8 mouse cellular contexts compared by ENCODE assay signal in the genomic region with DNA sequence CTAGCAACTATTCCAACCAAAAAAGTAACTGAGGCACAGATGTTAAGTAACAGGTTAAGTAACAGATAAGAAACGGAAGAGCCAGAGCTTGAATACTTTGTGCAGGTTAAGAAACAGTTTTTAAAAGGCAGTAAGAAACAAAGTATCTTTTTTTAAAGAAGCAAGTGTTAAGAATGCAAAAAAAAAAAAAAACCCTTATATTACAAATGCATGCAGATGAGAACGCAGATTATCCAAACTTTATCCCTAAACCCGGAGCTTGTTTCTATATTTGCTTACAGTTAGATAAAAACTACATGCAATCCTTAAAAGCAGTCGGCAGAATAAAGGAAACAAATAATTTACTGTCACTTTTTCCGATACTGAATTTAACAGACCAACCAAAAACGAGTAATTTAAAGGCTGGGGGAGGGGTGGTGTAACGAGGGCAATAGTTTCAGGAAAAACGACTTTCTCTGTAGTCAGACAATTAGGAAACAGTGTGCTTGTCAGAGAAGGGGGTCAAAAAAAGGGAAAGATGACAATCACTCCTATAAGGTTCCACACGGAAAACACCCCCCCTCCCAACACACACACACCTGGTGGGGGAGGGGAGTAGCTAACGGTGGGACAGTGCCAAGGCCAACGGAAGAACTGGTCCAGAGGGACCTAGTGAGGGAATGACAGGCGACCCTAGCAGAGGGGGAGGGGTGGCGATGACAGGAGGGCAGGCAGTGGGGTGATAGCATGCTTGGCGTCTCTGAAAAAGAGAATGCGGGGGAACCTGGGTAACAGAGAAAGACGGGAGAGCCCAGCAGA. TPM values are rescaled to one million over a fixed set of nuclear protein-coding genes. Genes with fewer than 3 reads are reported as not detected.
DNase-seq lines count a peak whose midpoint lies in the region; ATAC-seq and TF ChIP-seq lines count a peak whose summit lies in the region.

No protein-coding gene starts in this region.

- no peak for ATAC-seq in megakaryocyte, adult 5-6 weeks (ENCODE audit: poor library complexity, severe bottlenecking)
- ATAC-seq in kidney, embryonic 14.5 days (ENCODE audit: low FRiP score, low TSS enrichment), result peak; percentile 0
- ATAC-seq in stomach, postnatal 0 days (ENCODE audit: low FRiP score, low TSS enrichment), result no peak

- peak overlapping the region; percentile 76 for H3K4me2 ChIP-seq in kidney, embryonic 14.5 days (replicated peaks; ENCODE audit: low read depth, low read length)
- H3K4me2 ChIP-seq in myocyte (ENCODE audit: low read depth), result peak overlapping the region; percentile 71
- H3K4me2 ChIP-seq in stomach, postnatal 0 days (replicated peaks; ENCODE audit: low read depth), result peak overlapping the region; percentile 95

- H3K27me3 ChIP-seq in megakaryocyte, embryonic 14.5 days (replicated peaks), result no peaks in the 10 kb centered on the region
- H3K27me3 ChIP-seq in heart, embryonic 10.5 days (ENCODE audit: insufficient read depth, poor library complexity, severe bottlenecking), result no peaks in the 10 kb centered on the region
- H3K27me3 ChIP-seq in kidney, embryonic 14.5 days (ENCODE audit: control insufficient read depth, insufficient read depth, low read length), result no peaks in the 10 kb centered on the region
- H3K27me3 ChIP-seq in liver, adult 2 months (ENCODE audit: control insufficient read depth, insufficient read depth, low read length), result no peaks in the 10 kb centered on the region
- no peaks in the 10 kb centered on the region for H3K27me3 ChIP-seq in myocyte (ENCODE audit: control insufficient read depth, insufficient read depth, insufficient read length)
- H3K27me3 ChIP-seq in stomach, postnatal 0 days (ENCODE audit: control insufficient read depth, insufficient read depth, low read length), result no peaks in the 10 kb centered on the region

- H3K36me3 ChIP-seq in megakaryocyte, embryonic 14.5 days (replicated peaks; ENCODE audit: low read length), result peaks cover 29% of the 10 kb centered on the region
- peaks cover 10% of the 10 kb centered on the region for H3K36me3 ChIP-seq in heart, embryonic 10.5 days
- H3K36me3 ChIP-seq in kidney, embryonic 14.5 days (ENCODE audit: control insufficient read depth, insufficient read depth, low read length), result peaks cover 9% of the 10 kb centered on the region
- peaks cover 11% of the 10 kb centered on the region for H3K36me3 ChIP-seq in liver, adult 2 months (ENCODE audit: control insufficient read depth, insufficient read depth, low read length)
- H3K36me3 ChIP-seq in myocyte (ENCODE audit: control insufficient read depth, insufficient read depth), result peaks cover 16% of the 10 kb centered on the region
- H3K36me3 ChIP-seq in stomach, postnatal 0 days (ENCODE audit: control insufficient read depth, insufficient read depth, low read length), result peaks cover under 1% of the 10 kb centered on the region

- no peak for TF ChIP-seq CTCF in liver, adult 2 months (IDR thresholded peaks at IDR 0.05; ENCODE audit: low read depth, low read length)
- no peak for TF ChIP-seq CTCF in stomach, postnatal 0 days (IDR thresholded peaks at IDR 0.05; ENCODE audit: low read depth)

- H3ac ChIP-seq in myocyte (ENCODE audit: control insufficient read depth, insufficient read length), result peak overlapping the region; percentile 90

- H3K4me3 ChIP-seq in megakaryocyte, embryonic 14.5 days (replicated peaks), result peak overlapping the region; percentile 99
- peak overlapping the region; percentile 98 for H3K4me3 ChIP-seq in heart, embryonic 10.5 days
- peak overlapping the region; percentile 94 for H3K4me3 ChIP-seq in kidney, embryonic 14.5 days (ENCODE audit: low read length)
- H3K4me3 ChIP-seq in liver, adult 2 months (ENCODE audit: insufficient read depth, low read depth, low read length), result peak overlapping the region; percentile 89
- peak overlapping the region; percentile 88 for H3K4me3 ChIP-seq in myocyte
- peak overlapping the region; percentile 95 for H3K4me3 ChIP-seq in stomach, postnatal 0 days (ENCODE audit: low read depth, low read length)

- TF ChIP-seq EP300 in stomach, postnatal 0 days (optimal IDR thresholded peaks at IDR 0.05), result no peak

- peaks cover 13% of the 10 kb centered on the region; the same call in 1 of the 2 replicates for H3K79me2 ChIP-seq in liver, adult 2 months (ENCODE audit: control insufficient read depth, insufficient read depth, low read length)
- H3K79me2 ChIP-seq in myocyte (ENCODE audit: control insufficient read depth, insufficient read depth), result peaks cover 79% of the 10 kb centered on the region

- no peak for TF ChIP-seq POLR2A in liver, adult 2 months (IDR thresholded peaks at IDR 0.05; ENCODE audit: extremely low read depth, insufficient read depth, low read length)
- TF ChIP-seq POLR2A in myocyte (IDR thresholded peaks at IDR 0.05; ENCODE audit: insufficient read length, low read depth), result no peak

- DNase-seq in embryo, embryonic 9.5 days (ENCODE audit: extremely low spot score), result peak; percentile 52
- peak; percentile 83 for DNase-seq in heart, embryonic 10.5 days (ENCODE audit: low spot score)
- DNase-seq in liver, adult 2 months (ENCODE audit: extremely low read depth, low read depth, low spot score), result peak; percentile 41
- peak; percentile 49 for DNase-seq in stomach, postnatal 0 days (ENCODE audit: low spot score)

- no peaks in the 10 kb centered on the region for H3K9me3 ChIP-seq in megakaryocyte, embryonic 14.5 days
- H3K9me3 ChIP-seq in heart, embryonic 10.5 days, result no peaks in the 10 kb centered on the region
- no peaks in the 10 kb centered on the region for H3K9me3 ChIP-seq in kidney, embryonic 14.5 days (ENCODE audit: control insufficient read depth, low read length)
- no peaks in the 10 kb centered on the region for H3K9me3 ChIP-seq in stomach, postnatal 0 days (ENCODE audit: control insufficient read depth, low read length)

- H3K9ac ChIP-seq in kidney, embryonic 14.5 days (ENCODE audit: low read depth, low read length), result peak overlapping the region; percentile 91
- peak overlapping the region; percentile 91 for H3K9ac ChIP-seq in liver, adult 2 months (ENCODE audit: low read depth, low read length)
- H3K9ac ChIP-seq in stomach, postnatal 0 days (ENCODE audit: low read length), result peak overlapping the region; percentile 94

- peaks cover 35% of the 10 kb centered on the region for H3K4me1 ChIP-seq in megakaryocyte, embryonic 14.5 days
- peaks cover 7% of the 10 kb centered on the region; the same call in 1 of the 2 replicates for H3K4me1 ChIP-seq in heart, embryonic 10.5 days
- peaks cover 4% of the 10 kb centered on the region; the same call in 1 of the 2 replicates for H3K4me1 ChIP-seq in kidney, embryonic 14.5 days (ENCODE audit: control insufficient read depth, insufficient read depth, low read length)
- peaks cover 11% of the 10 kb centered on the region for H3K4me1 ChIP-seq in liver, adult 2 months (ENCODE audit: control insufficient read depth, insufficient read depth, low read length)
- H3K4me1 ChIP-seq in stomach, postnatal 0 days (replicated peaks; ENCODE audit: control insufficient read depth, insufficient read depth), result no peaks in the 10 kb centered on the region; the same call in 1 of the 2 replicates

- peak overlapping the region; percentile 98 for H3K27ac ChIP-seq in heart, embryonic 10.5 days
- H3K27ac ChIP-seq in kidney, embryonic 14.5 days (ENCODE audit: low read depth, low read length), result peak overlapping the region; percentile 89
- peak overlapping the region; percentile 76 for H3K27ac ChIP-seq in liver, adult 2 months (replicated peaks; ENCODE audit: insufficient read depth, low read depth, low read length)
- H3K27ac ChIP-seq in stomach, postnatal 0 days (replicated peaks), result peak overlapping the region; percentile 95

- 3% methylated on average over 16 of the region's 16 CpGs for WGBS in heart, embryonic 10.5 days
- WGBS in kidney, embryonic 14.5 days, result 3% methylated on average over 16 of the region's 16 CpGs
- under 1% methylated on average over 16 of the region's 16 CpGs for WGBS in liver, adult 2 months
- under 1% methylated on average over 16 of the region's 16 CpGs for WGBS in stomach, postnatal 0 days

TF ChIP-seq in myocyte, 11 proteins besides CTCF, POLR2A, EP300 and RAD21:
- TF ChIP-seq CEBPB (IDR thresholded peaks at IDR 0.05; ENCODE audit: insufficient read depth, poor library complexity, severe bottlenecking), result no peak

RNA-seq across cellular contexts. Expression of a gene that starts 1.0 kb away (rescaled TPM):
- 0.13 and 0.51 TPM in 2 replicates for polyA plus RNA-seq in megakaryocyte, embryonic 14.5 days (2012; ENCODE audit: insufficient read depth, low replicate concordance)
- 19.2 and 21.1 TPM in 2 replicates for total RNA-seq in megakaryocyte, adult 5-6 weeks (2015)
- 10.8 and 14.1 TPM in 2 replicates for total RNA-seq in megakaryocyte, adult 5-6 weeks (2017)
- polyA plus RNA-seq in heart, embryonic 10.5 days (2016; fragmentation: Nextera tagmentation; extraction: Ambion mirVana), result 6.6 and 7.0 TPM in 2 replicates
- 5.0 and 8.6 TPM in 2 replicates for polyA plus RNA-seq in kidney, embryonic 14.5 days (2014; fragmentation: Nextera tagmentation; extraction: Ambion mirVana)
- total RNA-seq in liver, adult 2 months (2014; rRNA removed), result 9.0 and 9.7 TPM in 2 replicates
- 0.65 TPM in 2 replicates for polyA plus RNA-seq in liver, adult 2 months (2012; rRNA removed)
- polyA plus RNA-seq in myocyte (2012; fragmentation: generic; extraction: Trizol), result 1.3 TPM
- 2.4 and 2.6 TPM in 2 replicates for polyA plus RNA-seq in stomach, postnatal 0 days (2015; fragmentation: Nextera tagmentation; extraction: Ambion mirVana)

RNA-seq across cellular contexts. Expression of a gene that starts 1.3 kb away (rescaled TPM):
- polyA plus RNA-seq in megakaryocyte, embryonic 14.5 days (2012; ENCODE audit: insufficient read depth, low replicate concordance), result 11.7 and 17.5 TPM in 2 replicates
- total RNA-seq in megakaryocyte, adult 5-6 weeks (2015), result 111 and 133 TPM in 2 replicates
- 103 and 104 TPM in 2 replicates for total RNA-seq in megakaryocyte, adult 5-6 weeks (2017)
- polyA plus RNA-seq in heart, embryonic 10.5 days (2016; fragmentation: Nextera tagmentation; extraction: Ambion mirVana), result 63.7 and 67.6 TPM in 2 replicates
- 62.6 and 105 TPM in 2 replicates for polyA plus RNA-seq in kidney, embryonic 14.5 days (2014; fragmentation: Nextera tagmentation; extraction: Ambion mirVana)
- total RNA-seq in liver, adult 2 months (2014; rRNA removed), result 29.5 and 32.2 TPM in 2 replicates
- 6.7 and 7.0 TPM in 2 replicates for polyA plus RNA-seq in liver, adult 2 months (2012; rRNA removed)
- 20.5 TPM for polyA plus RNA-seq in myocyte (2012; fragmentation: generic; extraction: Trizol)
- polyA plus RNA-seq in stomach, postnatal 0 days (2015; fragmentation: Nextera tagmentation; extraction: Ambion mirVana), result 32.0 and 36.2 TPM in 2 replicates
